Mouse (Mus musculus) embryonic facial prominence, embryonic 12.5 days (tissue): ENCODE data around the gene Sbf2. TPM values are rescaled to one million over a fixed set of nuclear protein-coding genes. Genes with fewer than 3 reads are reported as not detected.
A peak's percentile ranks its signal among the peaks of the same experiment; 100 is the strongest.
"Not testable (repeated sequence)": the region's sequence is repeated elsewhere in the genome, so short reads cannot be mapped to it uniquely, and the experiment has no call there.

Source experiments
- ATAC-seq: fragments of 200-750 bp; cut with Nextera tagmentation; 2 replicates; pipeline ENCODE4 v1.8.0; 2017; ENCODE audit not compliant: insufficient number of reproducible peaks, insufficient read depth, low FRiP score, low TSS enrichment
- H3K27ac ChIP-seq: fragments of 300-500 bp; sonication (generic); 2 replicates; pipeline ENCODE4 v1.5.1; 2016; ENCODE audit warnings: mild to moderate bottlenecking
- H3K27me3 ChIP-seq: fragments of 300-500 bp; sonication (generic); 2 replicates; pipeline ENCODE4 v1.6.1; 2016; ENCODE audit warnings: mild to moderate bottlenecking, moderate library complexity
- H3K36me3 ChIP-seq: fragments of 300-500 bp; sonication (generic); 2 replicates; pipeline ENCODE4 v1.6.1; 2016; ENCODE audit warnings: mild to moderate bottlenecking
- H3K4me1 ChIP-seq: fragments of 300-500 bp; sonication (generic); 2 replicates; pipeline ENCODE4 v1.6.1; 2016
- H3K4me2 ChIP-seq: fragments of 300-500 bp; sonication (generic); replicated peaks from 2 replicates; pipeline ENCODE4 v1.6.1; 2016; ENCODE audit warnings: mild to moderate bottlenecking, moderate library complexity
- H3K4me3 ChIP-seq: fragments of 300-500 bp; sonication (generic); 2 replicates; pipeline ENCODE4 v1.5.1; 2016; ENCODE audit warnings: mild to moderate bottlenecking
- H3K9ac ChIP-seq: fragments of 300-500 bp; sonication (generic); 2 replicates; pipeline ENCODE4 v1.6.1; 2016; ENCODE audit warnings: mild to moderate bottlenecking, moderate library complexity
- H3K9me3 ChIP-seq: fragments of 300-500 bp; sonication (generic); 2 replicates; pipeline ENCODE4 v1.6.1; 2016; ENCODE audit warnings: mild to moderate bottlenecking, moderate library complexity
- WGBS: fragments of 180-500 bp; shearing (Covaris S2); methylation state at CpG from one replicate; pipeline ENCODE4 v1.1.7; 2016; 5-methylcytosine and 5-hydroxymethylcytosine counted together
- polyA plus RNA-seq: library from polyadenylated mRNA; unstranded; fragments of >200 nt; fragmentation: Nextera tagmentation; extraction: Ambion mirVana; gene quantifications from 2 replicates; pipeline ENCODE4 v1.2.1, GENCODE M21; 2016

Sbf2 gene
- polyA plus RNA-seq, 1 experiment from 2014 or later = 35.2 TPM

DNA sequence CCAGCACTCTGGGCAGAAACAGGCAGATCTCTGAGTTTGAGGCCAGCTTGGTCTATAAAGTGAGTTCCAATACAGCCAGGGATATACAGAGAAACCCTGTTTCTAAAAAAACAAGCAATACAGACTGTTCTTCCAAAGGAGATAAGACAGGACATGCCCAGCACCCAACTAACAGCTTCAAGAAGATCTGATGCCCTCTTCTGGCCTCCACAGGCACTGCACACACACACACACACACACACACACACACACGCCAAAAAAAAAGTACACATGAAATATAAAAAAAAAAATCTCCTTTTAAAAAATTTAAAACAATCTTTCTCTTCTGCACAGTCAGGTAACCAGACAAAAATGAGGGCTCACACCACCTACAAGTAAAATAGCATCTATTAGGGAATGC, 7.8 kb downstream of the Sbf2 start:
- WGBS = 80% methylated on average over 1 of the region's 1 CpGs
- Histone ChIP-seq H3K4me3 (no peak overlapping the region), H3K9ac (no peak overlapping the region), H3K27me3 (no peaks in the 10 kb centered on the region), H3K36me3 (no peaks in the 10 kb centered on the region), H3K4me1 (no peaks in the 10 kb centered on the region), H3K9me3 (no peaks in the 10 kb centered on the region), H3K27ac (no peak overlapping the region), H3K4me2 (no peak overlapping the region)
- ATAC-seq = no peak

DNA sequence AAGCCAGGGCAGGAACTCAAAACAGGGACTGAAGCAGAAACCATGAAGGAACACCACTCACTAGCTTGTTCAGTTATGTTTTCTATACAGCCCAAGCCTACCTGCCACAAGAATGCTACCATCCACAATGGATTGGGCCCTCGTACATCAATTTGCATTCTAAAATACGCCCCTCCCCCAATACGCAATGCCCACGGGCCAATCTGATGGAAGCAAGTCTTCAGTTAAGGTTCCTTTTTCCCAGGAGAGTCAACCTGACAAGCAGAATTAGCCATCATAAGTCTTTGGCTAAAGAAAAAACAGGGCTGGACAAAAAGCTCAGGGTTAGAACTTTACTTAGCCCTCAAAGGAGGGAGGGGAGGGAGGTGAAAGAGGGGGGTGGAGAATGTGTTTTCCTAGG, 9.2 kb downstream of the Sbf2 start:
- Histone ChIP-seq H3K4me3 (no peak overlapping the region), H3K9ac (no peak overlapping the region), H3K4me1 (no peaks in the 10 kb centered on the region), H3K27ac (no peak overlapping the region), H3K36me3 (no peaks in the 10 kb centered on the region), H3K4me2 (no peak overlapping the region), H3K27me3 (no peaks in the 10 kb centered on the region), H3K9me3 (no peaks in the 10 kb centered on the region)
- ATAC-seq = no peak
- WGBS = 72% methylated on average over 4 of the region's 4 CpGs

DNA sequence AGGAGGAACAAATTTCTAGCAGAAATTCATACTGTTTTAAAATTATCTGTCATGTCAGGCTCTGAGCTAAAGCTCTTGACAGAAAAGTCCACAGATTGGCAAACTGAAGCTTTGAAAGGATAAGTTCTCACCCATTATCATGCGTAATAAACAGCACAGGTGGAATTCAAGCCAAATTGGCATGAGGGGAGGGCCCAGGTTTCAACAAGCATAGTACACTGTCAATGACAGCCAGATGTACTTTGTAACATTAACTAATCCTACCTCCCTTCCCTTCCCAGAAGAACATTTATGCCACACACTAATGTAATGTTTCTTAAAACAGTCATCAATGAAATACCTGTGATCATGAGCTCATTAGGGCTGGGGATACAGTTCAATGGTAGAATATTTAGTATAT, 17.6 kb downstream of the Sbf2 start:
- 86% methylated on average over 1 of the region's 1 CpGs for WGBS
- H3K4me1 ChIP-seq = no peaks in the 10 kb centered on the region
- no peaks in the 10 kb centered on the region for H3K27me3 ChIP-seq
- H3K4me2 ChIP-seq = no peak overlapping the region
- no peaks in the 10 kb centered on the region for H3K9me3 ChIP-seq
- H3K9ac ChIP-seq = no peak overlapping the region
- H3K4me3 ChIP-seq = no peak overlapping the region
- H3K36me3 ChIP-seq = no peaks in the 10 kb centered on the region
- no peak overlapping the region for H3K27ac ChIP-seq
- no peak for ATAC-seq

DNA sequence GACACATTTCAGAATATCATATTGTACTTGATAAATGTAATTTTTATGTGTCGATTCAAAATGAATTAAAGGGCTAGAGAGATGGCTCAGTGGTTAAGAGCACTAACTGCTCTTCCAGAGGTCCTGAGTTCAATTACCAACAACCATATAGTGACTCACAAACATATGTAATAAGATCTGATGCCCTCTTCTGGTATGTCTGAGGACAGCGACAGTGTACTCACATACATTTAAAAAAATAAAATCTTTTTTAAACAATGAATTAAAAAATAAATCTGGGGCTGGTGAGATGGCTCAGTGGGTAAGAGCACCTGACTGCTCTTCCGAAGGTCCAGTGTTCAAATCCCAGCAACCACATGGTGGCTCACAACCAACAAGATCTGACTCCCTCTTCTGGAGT, 20.7 kb downstream of the Sbf2 start:
- H3K9me3 ChIP-seq, H3K9ac ChIP-seq, H3K4me2 ChIP-seq, H3K4me1 ChIP-seq, H3K36me3 ChIP-seq, H3K4me3 ChIP-seq, H3K27ac ChIP-seq, H3K27me3 ChIP-seq, ATAC-seq: not testable (repeated sequence)
- 92% methylated on average over 3 of the region's 3 CpGs for WGBS

DNA sequence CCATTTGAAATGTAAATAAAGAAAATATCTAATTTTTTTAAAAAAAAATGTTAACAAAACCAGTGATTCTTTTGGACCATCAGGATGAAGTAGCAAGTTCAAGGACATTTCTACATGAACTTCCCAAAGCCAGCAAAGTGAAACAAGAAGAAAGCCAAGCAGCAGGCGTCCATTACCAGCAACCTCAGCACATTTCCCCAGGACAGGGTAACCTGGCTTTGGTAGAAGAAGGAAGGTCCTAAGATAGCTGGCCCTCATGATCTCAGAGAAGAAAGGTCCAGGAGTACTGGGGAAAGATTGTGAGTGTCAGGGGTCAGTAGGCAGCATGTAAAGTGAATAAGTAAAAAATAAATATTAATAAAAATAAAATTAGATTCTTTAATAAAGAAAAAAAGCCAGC, 27.0 kb downstream of the Sbf2 start:
- WGBS = 78% methylated on average over 1 of the region's 1 CpGs
- H3K9me3 ChIP-seq = no peaks in the 10 kb centered on the region
- ATAC-seq = no peak

DNA sequence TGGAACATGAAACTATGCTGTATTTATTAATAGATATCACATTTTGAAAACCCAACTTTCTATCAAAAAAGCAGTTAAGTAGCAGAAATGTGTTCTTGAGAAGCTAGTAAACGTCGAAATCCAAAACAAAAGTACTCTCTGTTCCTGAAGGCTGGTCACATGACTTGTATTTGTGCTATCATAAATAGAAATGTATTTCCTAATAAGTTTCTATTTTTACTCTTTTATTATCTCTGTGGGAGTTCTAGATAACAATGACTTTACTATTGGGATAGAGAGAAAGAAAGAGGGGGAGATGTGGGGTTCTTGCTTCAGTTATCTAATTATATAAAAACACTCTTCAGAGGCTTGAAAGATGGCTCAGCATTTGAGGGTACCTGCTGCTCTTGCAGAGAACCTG, 29.5 kb downstream of the Sbf2 start:
- ATAC-seq = no peak
- Histone ChIP-seq H3K9ac (no peak overlapping the region), H3K27me3 (no peaks in the 10 kb centered on the region), H3K4me3 (no peak overlapping the region), H3K4me1 (peaks cover 5% of the 10 kb centered on the region; the same call in 1 of the 2 replicates), H3K9me3 (no peaks in the 10 kb centered on the region), H3K27ac (no peak overlapping the region), H3K4me2 (no peak overlapping the region), H3K36me3 (no peaks in the 10 kb centered on the region)
- WGBS = 81% methylated on average over 2 of the region's 2 CpGs

More for the DNA sequence above, 27.0 kb downstream of the Sbf2 start:
- no peaks in the 10 kb centered on the region for H3K36me3 ChIP-seq
- H3K4me1 ChIP-seq = peaks cover 5% of the 10 kb centered on the region; the same call in 1 of the 2 replicates
- H3K9ac ChIP-seq = no peak overlapping the region
- H3K4me2 ChIP-seq = no peak overlapping the region
- H3K27me3 ChIP-seq = no peaks in the 10 kb centered on the region
- H3K27ac ChIP-seq = no peak overlapping the region
- H3K4me3 ChIP-seq = no peak overlapping the region

DNA sequence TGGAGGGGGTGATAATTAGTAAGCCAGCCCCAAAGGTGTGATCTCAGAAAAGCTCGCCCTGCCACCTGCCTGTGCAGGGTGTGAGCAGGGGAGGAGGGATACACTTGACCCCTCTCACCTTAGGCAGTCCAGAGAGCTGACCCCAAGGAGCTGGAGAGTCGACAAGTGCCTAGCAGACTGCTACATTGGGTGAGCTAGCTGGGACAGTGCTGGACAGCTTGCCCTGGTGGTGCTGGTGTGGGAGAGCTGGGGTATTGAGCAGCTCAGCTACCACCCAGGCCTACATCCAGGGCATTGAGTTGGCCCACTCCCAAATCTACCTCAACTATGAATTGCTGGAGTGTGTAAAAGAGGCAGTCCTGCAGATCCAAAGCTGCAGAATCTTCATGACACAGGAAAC, 30.6 kb downstream of the Sbf2 start:
- H3K9ac ChIP-seq = no peak overlapping the region
- ATAC-seq = peak; percentile 28; the same call in 1 of the 2 replicates

DNA sequence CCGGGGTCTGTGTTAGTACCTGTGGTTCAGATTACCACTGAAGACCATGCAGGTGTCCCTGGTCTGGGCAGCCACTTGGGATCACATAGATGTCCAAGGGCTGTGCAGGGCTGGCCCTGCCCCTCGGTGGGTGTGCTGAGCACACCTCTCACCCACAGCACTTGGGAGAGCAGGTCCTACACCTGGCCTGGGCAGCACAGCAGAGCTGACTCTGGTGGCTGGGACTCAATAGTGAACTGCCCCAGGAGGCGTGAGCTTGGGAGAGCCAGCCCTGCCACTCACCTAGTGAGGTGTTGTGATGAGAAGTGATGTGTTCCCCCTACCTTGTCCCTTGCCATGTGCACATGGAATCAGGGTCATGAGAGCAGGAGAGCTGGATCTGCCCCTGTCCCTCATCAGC, 31.0 kb downstream of the Sbf2 start:
- 87% methylated on average over 3 of the region's 3 CpGs for WGBS
- H3K27ac ChIP-seq = no peak overlapping the region
- H3K4me2 ChIP-seq = no peak overlapping the region
- H3K36me3 ChIP-seq = no peaks in the 10 kb centered on the region
- no peak overlapping the region for H3K9ac ChIP-seq
- H3K4me1 ChIP-seq = peaks cover 5% of the 10 kb centered on the region; the same call in 1 of the 2 replicates
- no peaks in the 10 kb centered on the region for H3K9me3 ChIP-seq
- ATAC-seq = no peak
- H3K27me3 ChIP-seq = no peaks in the 10 kb centered on the region
- H3K4me3 ChIP-seq = no peak overlapping the region

More for the DNA sequence above, 30.6 kb downstream of the Sbf2 start:
- no peaks in the 10 kb centered on the region for H3K36me3 ChIP-seq
- no peaks in the 10 kb centered on the region for H3K27me3 ChIP-seq
- H3K9me3 ChIP-seq = no peaks in the 10 kb centered on the region
- no peak overlapping the region for H3K27ac ChIP-seq
- H3K4me2 ChIP-seq = no peak overlapping the region
- WGBS = 71% methylated on average over 2 of the region's 2 CpGs
- peaks cover 5% of the 10 kb centered on the region; the same call in 1 of the 2 replicates for H3K4me1 ChIP-seq
- no peak overlapping the region for H3K4me3 ChIP-seq

DNA sequence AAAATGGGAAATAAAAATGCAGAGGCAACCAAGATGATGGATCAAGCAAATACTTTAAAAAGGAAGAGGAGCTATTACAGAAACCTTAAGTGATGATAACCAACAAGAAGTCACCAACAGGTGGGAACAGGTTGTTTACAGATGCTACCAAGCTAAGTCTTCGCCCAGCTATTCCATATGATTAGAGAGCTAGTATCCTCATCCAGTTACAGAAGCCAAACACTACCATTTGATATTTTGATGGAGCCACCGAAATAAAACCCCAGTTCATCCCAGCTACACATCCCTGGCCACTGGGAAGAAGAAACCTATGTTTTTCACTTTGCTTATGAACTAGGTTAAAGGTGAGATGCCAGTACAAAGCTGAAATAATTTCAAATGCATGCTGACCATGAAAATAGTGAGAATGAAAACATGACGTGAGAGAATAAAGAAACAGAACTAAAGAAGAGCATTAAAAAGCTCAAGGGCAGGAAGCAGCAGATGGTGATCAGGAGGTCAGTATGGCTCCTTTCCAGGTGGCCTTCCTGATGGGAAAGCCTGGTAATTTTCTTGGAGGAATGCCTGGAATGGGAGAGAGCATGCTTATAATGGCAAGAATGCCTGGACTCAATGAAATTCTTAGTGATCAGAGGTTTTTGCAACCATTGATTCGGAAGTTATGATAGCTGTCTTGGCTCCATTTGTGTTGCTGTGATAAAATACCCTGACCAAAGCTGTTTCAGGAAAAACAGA, 48.7 kb downstream of the Sbf2 start:
- Histone ChIP-seq H3K4me3 (no peak overlapping the region), H3K4me2 (no peak overlapping the region), H3K4me1 (no peaks in the 10 kb centered on the region), H3K9ac (no peak overlapping the region), H3K27ac (no peak overlapping the region), H3K27me3 (no peaks in the 10 kb centered on the region), H3K9me3 (no peaks in the 10 kb centered on the region), H3K36me3 (no peaks in the 10 kb centered on the region)
- 81% methylated on average over 4 of the region's 4 CpGs for WGBS
- ATAC-seq = no peak

DNA sequence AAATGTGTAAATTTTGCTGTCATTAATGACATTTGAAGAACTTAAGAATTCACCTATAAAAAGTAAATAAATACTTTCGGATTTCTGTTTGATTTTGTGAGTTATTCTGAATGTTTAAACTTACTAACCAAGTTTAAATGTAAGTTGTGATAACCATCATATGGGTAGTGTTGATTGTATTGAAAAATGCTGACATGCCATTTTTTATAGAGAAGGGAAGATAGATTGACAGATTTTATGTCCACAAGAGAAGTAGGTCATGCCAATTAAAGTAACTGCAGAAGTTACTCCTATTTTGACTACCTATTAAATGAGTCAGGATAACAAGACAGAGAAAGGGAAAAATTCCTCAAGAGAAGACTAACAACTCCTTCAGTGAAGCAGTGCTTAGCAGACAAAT, 53.1 kb downstream of the Sbf2 start:
- ATAC-seq = no peak
- no peaks in the 10 kb centered on the region for H3K9me3 ChIP-seq
- no peaks in the 10 kb centered on the region for H3K36me3 ChIP-seq
- no peak overlapping the region for H3K27ac ChIP-seq
- WGBS = 92% methylated on average over 1 of the region's 1 CpGs
- no peak overlapping the region for H3K9ac ChIP-seq
- no peak overlapping the region for H3K4me3 ChIP-seq
- no peaks in the 10 kb centered on the region for H3K27me3 ChIP-seq
- peaks cover 12% of the 10 kb centered on the region for H3K4me1 ChIP-seq
- no peak overlapping the region for H3K4me2 ChIP-seq

DNA sequence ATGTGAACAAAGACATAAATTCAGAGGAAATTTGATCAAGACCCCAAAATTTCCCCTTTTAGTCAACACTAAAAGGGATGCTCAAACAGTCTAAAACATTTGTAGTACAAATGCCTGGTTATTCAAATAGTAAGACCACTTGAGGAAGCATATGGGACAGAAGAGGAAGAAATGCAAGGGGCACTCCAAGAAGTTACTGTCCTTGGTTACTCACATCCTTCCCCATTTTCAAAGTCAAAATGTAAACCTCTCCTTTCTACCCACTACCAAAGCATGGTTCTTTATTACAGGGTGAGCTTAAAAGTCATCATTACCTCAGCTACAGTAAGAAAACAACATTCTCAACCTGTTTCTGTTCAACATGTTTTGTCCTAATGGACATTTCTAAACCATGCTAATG, 57.7 kb downstream of the Sbf2 start:
- Histone ChIP-seq H3K27ac (no peak overlapping the region), H3K27me3 (no peaks in the 10 kb centered on the region), H3K4me1 (peaks cover 15% of the 10 kb centered on the region), H3K4me3 (no peak overlapping the region), H3K9me3 (no peaks in the 10 kb centered on the region), H3K9ac (no peak overlapping the region), H3K4me2 (no peak overlapping the region), H3K36me3 (no peaks in the 10 kb centered on the region)
- no peak for ATAC-seq

DNA sequence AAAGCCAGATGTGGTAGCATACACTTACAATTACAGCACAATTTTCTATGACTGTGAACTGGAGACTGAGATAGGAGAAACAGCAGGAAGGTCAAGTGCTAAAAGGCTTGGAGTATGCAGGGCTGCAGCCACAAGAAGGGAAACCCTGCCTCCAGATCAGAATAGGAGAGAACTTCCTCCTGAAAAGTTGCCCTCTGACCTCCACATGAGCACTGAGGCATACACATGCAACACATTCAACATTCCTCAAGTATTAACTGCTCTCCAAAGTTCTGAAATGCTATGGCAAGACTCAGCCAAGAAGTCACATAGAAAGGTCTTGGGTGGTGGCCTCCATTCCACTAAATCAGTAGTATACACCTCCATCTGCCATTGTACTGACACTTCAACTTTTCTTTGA, 58.5 kb downstream of the Sbf2 start:
- Histone ChIP-seq H3K9me3 (no peaks in the 10 kb centered on the region), H3K27ac (no peak overlapping the region), H3K4me1 (peaks cover 15% of the 10 kb centered on the region), H3K9ac (no peak overlapping the region), H3K36me3 (no peaks in the 10 kb centered on the region), H3K4me3 (no peak overlapping the region), H3K27me3 (no peaks in the 10 kb centered on the region), H3K4me2 (no peak overlapping the region)
- no peak for ATAC-seq
